Mouse (Mus musculus): ENCODE measurements around the gene Taf1d. TPM values are rescaled to one million over a fixed set of nuclear protein-coding genes. Genes with fewer than 3 reads are reported as not detected.
A peak's percentile ranks its signal among the peaks of the same experiment; 100 is the strongest.

The Taf1d gene
- polyA plus RNA-seq (2015; fragmentation: Nextera tagmentation; extraction: Ambion mirVana), result 39.7 and 44.7 TPM in 2 replicates

- peak within 1 kb of the TSS; percentile 94 for H3K4me3 ChIP-seq (ENCODE audit: low read depth, low read length)
- peak within 1 kb of the TSS; percentile 78 for H3K4me2 ChIP-seq (ENCODE audit: low read length)
- WGBS, result 14% methylated on average over 45 of the region's 45 CpGs
- no peaks in the 10 kb centered on the region for H3K27me3 ChIP-seq (ENCODE audit: control insufficient read depth, insufficient read depth, low read depth, low read length)
- peak; percentile 99 for ATAC-seq
- peak within 1 kb of the TSS; percentile 98 for H3K9ac ChIP-seq (ENCODE audit: low read depth, low read length)
- no peaks in the 10 kb centered on the region for H3K9me3 ChIP-seq (replicated peaks; ENCODE audit: control insufficient read depth, low read length, poor library complexity, severe bottlenecking)
- H3K4me1 ChIP-seq (ENCODE audit: control insufficient read depth, insufficient read depth, low read length), result peaks cover 25% of the 10 kb centered on the region
- H3K36me3 ChIP-seq (ENCODE audit: control insufficient read depth, insufficient read depth, low read length), result peaks cover 6% of the 10 kb centered on the region; the same call in 1 of the 2 replicates
- H3K27ac ChIP-seq (ENCODE audit: low read length), result peak within 1 kb of the TSS; percentile 91
These were observed at the start of gene Taf1d for GRCm38 (mm10) chr9:15305503-15306397. Gene Taf1d (plus strand): TSS chr9:15306214.

GRCm38 (mm10) chr9:15256214-15256613 lies 49.8 kb upstream of the Taf1d start:
- no peaks in the 10 kb centered on the region for H3K4me1 ChIP-seq (ENCODE audit: control insufficient read depth, insufficient read depth, low read length)

GRCm38 (mm10) chr9:15261980-15262379 lies 44.0 kb upstream of the Taf1d start:
- Histone ChIP-seq H3K4me1 (ENCODE audit: control insufficient read depth, insufficient read depth, low read length) (no peaks in the 10 kb centered on the region), H3K27me3 (ENCODE audit: control insufficient read depth, insufficient read depth, low read depth, low read length) (no peaks in the 10 kb centered on the region), H3K9me3 (replicated peaks; ENCODE audit: control insufficient read depth, low read length, poor library complexity, severe bottlenecking) (no peaks in the 10 kb centered on the region), H3K4me3 (ENCODE audit: low read depth, low read length) (no peak overlapping the region), H3K9ac (ENCODE audit: low read depth, low read length) (no peak overlapping the region), H3K4me2 (ENCODE audit: low read length) (no peak overlapping the region), H3K36me3 (ENCODE audit: control insufficient read depth, insufficient read depth, low read length) (peaks cover 63% of the 10 kb centered on the region), H3K27ac (ENCODE audit: low read length) (no peak overlapping the region)
- 95% methylated on average over 8 of the region's 8 CpGs for whole genome bisulfite sequencing
- ATAC-seq, result no peak

More at GRCm38 (mm10) chr9:15256214-15256613, 49.8 kb upstream of the Taf1d start:
- Histone ChIP-seq H3K36me3 (ENCODE audit: control insufficient read depth, insufficient read depth, low read length) (peaks cover 14% of the 10 kb centered on the region; the same call in 1 of the 2 replicates), H3K27me3 (ENCODE audit: control insufficient read depth, insufficient read depth, low read depth, low read length) (no peaks in the 10 kb centered on the region), H3K9me3 (replicated peaks; ENCODE audit: control insufficient read depth, low read length, poor library complexity, severe bottlenecking) (no peaks in the 10 kb centered on the region), H3K4me2 (ENCODE audit: low read length) (no peak overlapping the region), H3K9ac (ENCODE audit: low read depth, low read length) (no peak overlapping the region), H3K27ac (ENCODE audit: low read length) (no peak overlapping the region), H3K4me3 (ENCODE audit: low read depth, low read length) (no peak overlapping the region)
- WGBS, result 76% methylated on average over 3 of the region's 3 CpGs
- ATAC-seq, result no peak

GRCm38 (mm10) chr9:15263487-15263886 lies 42.5 kb upstream of the Taf1d start:
- no peaks in the 10 kb centered on the region for H3K9me3 ChIP-seq (replicated peaks; ENCODE audit: control insufficient read depth, low read length, poor library complexity, severe bottlenecking)
- no peak overlapping the region for H3K4me3 ChIP-seq (ENCODE audit: low read depth, low read length)
- H3K27ac ChIP-seq (ENCODE audit: low read length), result no peak overlapping the region
- H3K4me1 ChIP-seq (ENCODE audit: control insufficient read depth, insufficient read depth, low read length), result no peaks in the 10 kb centered on the region
- no peak for ATAC-seq
- peaks cover 63% of the 10 kb centered on the region for H3K36me3 ChIP-seq (ENCODE audit: control insufficient read depth, insufficient read depth, low read length)
- H3K4me2 ChIP-seq (ENCODE audit: low read length), result no peak overlapping the region
- H3K9ac ChIP-seq (ENCODE audit: low read depth, low read length), result no peak overlapping the region
- 97% methylated on average over 10 of the region's 10 CpGs for WGBS
- no peaks in the 10 kb centered on the region for H3K27me3 ChIP-seq (ENCODE audit: control insufficient read depth, insufficient read depth, low read depth, low read length)

DNA sequence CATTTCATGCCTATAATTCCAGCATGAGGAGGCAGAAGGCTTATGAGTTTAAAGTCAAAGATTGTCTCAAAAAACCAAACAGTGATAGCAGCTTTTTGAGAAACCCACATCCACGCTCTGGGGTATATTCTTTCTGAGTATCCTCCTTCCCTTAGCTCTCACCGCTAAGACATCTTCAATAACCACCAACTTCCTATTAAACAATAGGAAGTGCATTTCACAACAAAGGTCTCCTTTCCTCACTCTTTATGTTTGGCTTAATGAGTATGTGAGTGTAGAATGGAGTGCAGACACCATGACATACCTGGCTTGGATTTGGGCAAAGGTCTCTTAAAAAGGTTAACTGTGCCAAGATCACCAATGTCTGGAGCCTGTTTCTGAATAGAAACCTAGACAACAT lies 32.0 kb upstream of the Taf1d start:
- no peaks in the 10 kb centered on the region for H3K27me3 ChIP-seq (ENCODE audit: control insufficient read depth, insufficient read depth, low read depth, low read length)
- H3K9ac ChIP-seq (ENCODE audit: low read depth, low read length), result no peak overlapping the region
- WGBS, result 99% methylated on average over 2 of the region's 2 CpGs
- peaks cover 12% of the 10 kb centered on the region for H3K4me1 ChIP-seq (ENCODE audit: control insufficient read depth, insufficient read depth, low read length)
- H3K4me2 ChIP-seq (ENCODE audit: low read length), result no peak overlapping the region
- H3K9me3 ChIP-seq (replicated peaks; ENCODE audit: control insufficient read depth, low read length, poor library complexity, severe bottlenecking), result no peaks in the 10 kb centered on the region
- peaks cover 39% of the 10 kb centered on the region for H3K36me3 ChIP-seq (ENCODE audit: control insufficient read depth, insufficient read depth, low read length)
- ATAC-seq, result no peak
- no peak overlapping the region for H3K4me3 ChIP-seq (ENCODE audit: low read depth, low read length)
- H3K27ac ChIP-seq (ENCODE audit: low read length), result no peak overlapping the region

DNA sequence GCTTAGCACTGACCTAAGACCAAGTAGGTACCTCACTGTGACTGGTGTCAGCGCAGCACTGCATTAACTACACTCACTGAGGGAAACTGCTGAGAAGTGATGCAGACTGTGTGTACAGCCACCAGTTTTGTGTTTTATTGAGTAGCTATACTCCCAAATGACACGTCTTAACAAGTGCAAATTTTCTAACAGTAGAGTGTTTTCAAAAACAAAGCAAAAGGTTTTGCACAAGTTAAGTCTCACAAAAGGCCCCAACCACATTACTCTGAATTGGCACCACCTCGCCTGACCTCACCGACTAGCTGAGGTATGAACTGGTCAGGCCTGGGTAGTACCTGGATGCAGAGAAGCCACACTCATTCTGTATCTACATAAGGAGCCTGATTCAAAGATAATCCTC lies 29.2 kb upstream of the Taf1d start:
- peaks cover 27% of the 10 kb centered on the region for H3K36me3 ChIP-seq (ENCODE audit: control insufficient read depth, insufficient read depth, low read length)
- no peaks in the 10 kb centered on the region for H3K9me3 ChIP-seq (replicated peaks; ENCODE audit: control insufficient read depth, low read length, poor library complexity, severe bottlenecking)
- H3K27ac ChIP-seq (ENCODE audit: low read length), result no peak overlapping the region
- no peaks in the 10 kb centered on the region for H3K27me3 ChIP-seq (ENCODE audit: control insufficient read depth, insufficient read depth, low read depth, low read length)
- no peak overlapping the region for H3K4me3 ChIP-seq (ENCODE audit: low read depth, low read length)
- no peak overlapping the region for H3K4me2 ChIP-seq (ENCODE audit: low read length)
- no peak overlapping the region for H3K9ac ChIP-seq (ENCODE audit: low read depth, low read length)
- peaks cover 20% of the 10 kb centered on the region for H3K4me1 ChIP-seq (ENCODE audit: control insufficient read depth, insufficient read depth, low read length)
- WGBS, result 97% methylated on average over 4 of the region's 4 CpGs
- no peak for ATAC-seq

GRCm38 (mm10) chr9:15278343-15278742 lies 27.7 kb upstream of the Taf1d start:
- no peak overlapping the region; the same call in 1 of the 2 replicates for H3K4me3 ChIP-seq (ENCODE audit: low read depth, low read length)
- peaks cover 20% of the 10 kb centered on the region for H3K4me1 ChIP-seq (ENCODE audit: control insufficient read depth, insufficient read depth, low read length)
- H3K27me3 ChIP-seq (ENCODE audit: control insufficient read depth, insufficient read depth, low read depth, low read length), result no peaks in the 10 kb centered on the region
- H3K9ac ChIP-seq (ENCODE audit: low read depth, low read length), result no peak overlapping the region
- H3K36me3 ChIP-seq (ENCODE audit: control insufficient read depth, insufficient read depth, low read length), result peaks cover 21% of the 10 kb centered on the region
- no peaks in the 10 kb centered on the region for H3K9me3 ChIP-seq (replicated peaks; ENCODE audit: control insufficient read depth, low read length, poor library complexity, severe bottlenecking)
- WGBS, result 97% methylated on average over 3 of the region's 3 CpGs
- no peak overlapping the region for H3K27ac ChIP-seq (ENCODE audit: low read length)
- peak overlapping the region; percentile 56 for H3K4me2 ChIP-seq (ENCODE audit: low read length)
- ATAC-seq, result no peak

DNA sequence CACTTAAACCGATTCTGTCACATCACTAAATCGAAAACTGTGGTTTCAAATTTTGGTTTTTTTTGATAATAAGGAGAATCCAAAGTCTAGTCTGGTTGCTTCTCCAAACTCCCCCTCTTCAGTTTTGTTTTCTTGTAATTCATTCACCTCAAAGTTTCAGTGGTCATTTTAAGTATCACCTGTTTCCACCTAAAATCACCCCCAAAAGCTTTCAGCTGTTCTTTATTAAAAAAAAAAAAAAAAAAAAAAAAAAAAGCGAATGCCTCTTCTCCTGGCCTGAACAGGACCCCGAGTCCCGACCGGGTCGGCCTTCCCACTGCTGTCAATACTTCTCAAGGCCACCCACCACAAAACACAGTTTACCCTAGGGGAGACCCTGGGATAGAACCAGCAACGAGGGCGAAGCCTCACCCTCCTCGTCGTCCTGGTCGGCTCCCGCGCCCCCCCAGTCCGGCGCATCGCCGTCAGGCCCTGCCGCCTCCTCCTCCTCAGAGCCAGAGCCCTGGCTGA lies 26.8 kb upstream of the Taf1d start:
- H3K27ac ChIP-seq (ENCODE audit: low read length), result peak overlapping the region; percentile 89
- H3K9me3 ChIP-seq (replicated peaks; ENCODE audit: control insufficient read depth, low read length, poor library complexity, severe bottlenecking), result no peaks in the 10 kb centered on the region
- no peak; the same call in 1 of the 2 replicates for ATAC-seq
- peaks cover 20% of the 10 kb centered on the region for H3K4me1 ChIP-seq (ENCODE audit: control insufficient read depth, insufficient read depth, low read length)
- H3K27me3 ChIP-seq (ENCODE audit: control insufficient read depth, insufficient read depth, low read depth, low read length), result no peaks in the 10 kb centered on the region
- H3K9ac ChIP-seq (ENCODE audit: low read depth, low read length), result peak overlapping the region; percentile 99
- 10% methylated on average over 19 of the region's 19 CpGs for WGBS
- peak overlapping the region; percentile 61 for H3K4me3 ChIP-seq (ENCODE audit: low read depth, low read length)
- H3K4me2 ChIP-seq (ENCODE audit: low read length), result peak overlapping the region; percentile 56
- peaks cover 13% of the 10 kb centered on the region for H3K36me3 ChIP-seq (ENCODE audit: control insufficient read depth, insufficient read depth, low read length)

All from midbrain, embryonic 16.5 days (tissue).